Mouse (Mus musculus) limb, embryonic 11.5 days (tissue): Measurements from ENCODE around the gene Taok1. TPM values are rescaled to one million over a fixed set of nuclear protein-coding genes. Genes with fewer than 3 reads are reported as not detected.
A peak's percentile ranks its signal among the peaks of the same experiment; 100 is the strongest.

Source experiments
- ATAC-seq: fragments of 200-750 bp; cut with Nextera tagmentation; 2 replicates; pipeline ENCODE4 v1.8.0; 2017; ENCODE audit warnings: low read depth; ENCODE audit not compliant: insufficient number of reproducible peaks, low FRiP score, low TSS enrichment
- DNase-seq: peaks from one replicate; pipeline ENCODE4 v3.0.0-alpha.2; 2015; ENCODE audit warnings: low spot score
- H3K27ac ChIP-seq: fragments of 300-500 bp; sonication (generic); replicated peaks from 2 replicates; pipeline ENCODE4 v1.5.1; 2014; ENCODE audit warnings: low read depth, mild to moderate bottlenecking, low read length
- H3K27me3 ChIP-seq: fragments of 300-500 bp; sonication (generic); 2 replicates; pipeline ENCODE4 v1.6.1; 2014; ENCODE audit warnings: mild to moderate bottlenecking, low read length, mixed read lengths; ENCODE audit not compliant: control insufficient read depth, insufficient read depth
- H3K36me3 ChIP-seq: fragments of 300-500 bp; sonication (generic); 2 replicates; pipeline ENCODE4 v1.6.1; 2014; ENCODE audit warnings: mild to moderate bottlenecking, low read length, moderate library complexity, mixed read lengths; ENCODE audit not compliant: control insufficient read depth, insufficient read depth
- H3K4me1 ChIP-seq: fragments of 300-500 bp; sonication (generic); 2 replicates; pipeline ENCODE4 v1.6.1; 2014; ENCODE audit warnings: low read length, mixed read lengths; ENCODE audit not compliant: control insufficient read depth, insufficient read depth
- H3K4me2 ChIP-seq: fragments of 300-500 bp; sonication (generic); 2 replicates; pipeline ENCODE4 v1.6.1; 2014; ENCODE audit warnings: low read depth, mild to moderate bottlenecking, moderate library complexity; ENCODE audit not compliant: severe bottlenecking
- H3K4me3 ChIP-seq: fragments of 300-500 bp; sonication (generic); 2 replicates; pipeline ENCODE4 v1.5.1; 2014; ENCODE audit warnings: low read depth, low read length
- H3K9ac ChIP-seq: fragments of 300-500 bp; sonication (generic); 2 replicates; pipeline ENCODE4 v1.6.1; 2014; ENCODE audit warnings: mild to moderate bottlenecking, low read length
- H3K9me3 ChIP-seq: fragments of 300-500 bp; sonication (generic); 2 replicates; pipeline ENCODE4 v1.6.1; 2016; ENCODE audit warnings: low read length; ENCODE audit not compliant: control insufficient read depth
- WGBS: fragments of 180-500 bp; shearing (Covaris S2); extraction: QIAGEN DNeasy Blood & Tissue Kit; methylation state at CpG from one replicate; pipeline ENCODE4 v1.1.7; 2014; 5-methylcytosine and 5-hydroxymethylcytosine counted together
- polyA plus RNA-seq: library from polyadenylated mRNA; unstranded; fragments of >200 nt; fragmentation: Nextera tagmentation; extraction: Ambion mirVana; gene quantifications from 2 replicates; pipeline ENCODE4 v1.2.1, GENCODE M21; 2014

Taok1 gene
- polyA plus RNA-seq, 1 experiment from 2014 or later = 13.1 TPM

DNA sequence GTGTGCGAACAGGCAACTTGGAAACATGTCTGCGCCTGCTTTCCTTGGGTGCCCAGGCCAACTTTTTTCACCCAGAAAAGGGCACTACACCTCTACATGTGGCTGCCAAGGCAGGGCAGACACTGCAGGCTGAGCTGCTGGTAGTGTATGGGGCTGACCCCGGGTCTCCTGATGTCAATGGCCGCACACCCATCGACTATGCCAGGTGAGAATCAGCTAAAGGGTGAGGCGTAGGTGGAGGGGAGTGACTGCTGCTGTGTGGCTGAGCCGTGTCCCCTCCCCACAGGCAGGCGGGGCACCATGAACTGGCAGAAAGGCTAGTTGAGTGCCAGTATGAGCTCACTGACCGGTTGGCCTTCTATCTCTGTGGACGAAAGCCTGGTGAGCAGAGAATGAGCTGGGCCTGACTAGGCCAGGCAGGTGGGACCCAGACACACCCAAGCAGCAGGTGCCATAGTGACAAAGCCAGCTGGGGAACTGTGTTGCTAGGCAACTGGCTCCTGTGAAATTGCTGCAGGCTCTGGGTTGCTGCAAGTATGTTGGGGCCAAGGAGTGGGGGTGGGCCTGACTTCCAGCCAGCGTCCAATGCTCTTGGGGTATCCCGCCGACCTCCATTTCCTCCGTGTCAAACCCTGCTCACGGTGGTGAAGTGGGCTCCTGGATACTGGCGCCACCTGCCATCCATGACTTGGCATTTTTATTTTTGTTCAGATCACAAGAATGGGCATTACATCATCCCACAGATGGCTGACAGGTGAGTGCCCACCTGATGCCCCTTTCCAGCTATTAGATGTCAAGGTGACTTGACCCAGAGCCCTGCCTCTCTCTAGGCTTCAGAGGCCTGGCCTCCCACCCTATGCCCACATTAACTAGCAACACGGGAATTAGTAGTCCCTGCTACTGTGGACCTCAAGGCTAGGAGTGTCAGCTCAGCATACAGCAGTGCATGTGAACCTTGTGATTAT lies 107.0 kb downstream of the Taok1 start:
- no peaks in the 10 kb centered on the region for H3K9me3 ChIP-seq
- no peaks in the 10 kb centered on the region for H3K27me3 ChIP-seq
- H3K4me3 ChIP-seq = no peak overlapping the region
- H3K36me3 ChIP-seq = peaks cover 17% of the 10 kb centered on the region
- DNase-seq (no peak), ATAC-seq (no peak)
- H3K4me1 ChIP-seq = peaks cover 17% of the 10 kb centered on the region
- no peak overlapping the region for H3K4me2 ChIP-seq
- 88% methylated on average over 17 of the region's 17 CpGs for WGBS
- no peak overlapping the region; the same call in 1 of the 2 replicates for H3K9ac ChIP-seq
- H3K27ac ChIP-seq = no peak overlapping the region

GRCm38 (mm10) chr11:77499354-77499753 lies 108.3 kb downstream of the Taok1 start:
- Histone ChIP-seq H3K27ac (no peak overlapping the region), H3K4me2 (no peak overlapping the region), H3K4me1 (peaks cover 26% of the 10 kb centered on the region), H3K9me3 (no peaks in the 10 kb centered on the region), H3K4me3 (no peak overlapping the region), H3K36me3 (peaks cover 7% of the 10 kb centered on the region; the same call in 1 of the 2 replicates), H3K27me3 (no peaks in the 10 kb centered on the region), H3K9ac (no peak overlapping the region)
- DNase-seq (no peak), ATAC-seq (no peak)
- WGBS = 86% methylated on average over 7 of the region's 7 CpGs

- Histone ChIP-seq H3K4me1 (peaks cover 31% of the 10 kb centered on the region), H3K4me2 (no peak overlapping the region)
- WGBS = 76% methylated on average over 12 of the region's 12 CpGs
Measured at GRCm38 (mm10) chr11:77498261-77499139, 109.1 kb downstream of the Taok1 start.

GRCm38 (mm10) chr11:77497851-77498250 lies 109.8 kb downstream of the Taok1 start:
- Histone ChIP-seq H3K9me3 (no peaks in the 10 kb centered on the region), H3K9ac (no peak overlapping the region), H3K4me2 (no peak overlapping the region), H3K27ac (0 out of 2 replicates have a peak overlapping the region, but pooled peaks have one; percentile 15), H3K4me3 (no peak overlapping the region), H3K4me1 (peaks cover 31% of the 10 kb centered on the region), H3K27me3 (no peaks in the 10 kb centered on the region), H3K36me3 (peaks cover 5% of the 10 kb centered on the region; the same call in 1 of the 2 replicates)
- ATAC-seq (no peak), DNase-seq (no peak)
- WGBS = 44% methylated on average over 4 of the region's 4 CpGs

More at GRCm38 (mm10) chr11:77498261-77499139, 109.1 kb downstream of the Taok1 start:
- ATAC-seq = no peak
- H3K9ac ChIP-seq = no peak overlapping the region
- H3K4me3 ChIP-seq = no peak overlapping the region
- DNase-seq = no peak
- H3K27ac ChIP-seq = 0 out of 2 replicates have a peak overlapping the region, but pooled peaks have one; percentile 15
- peaks cover 5% of the 10 kb centered on the region; the same call in 1 of the 2 replicates for H3K36me3 ChIP-seq
- no peaks in the 10 kb centered on the region for H3K27me3 ChIP-seq
- H3K9me3 ChIP-seq = no peaks in the 10 kb centered on the region

GRCm38 (mm10) chr11:77497341-77497756 lies 110.3 kb downstream of the Taok1 start:
- peak overlapping the region; percentile 82 for H3K27ac ChIP-seq
- no peak for ATAC-seq
- peak; percentile 89 for DNase-seq
- no peaks in the 10 kb centered on the region for H3K27me3 ChIP-seq
- H3K4me3 ChIP-seq = no peak overlapping the region
- H3K36me3 ChIP-seq = peaks cover 5% of the 10 kb centered on the region; the same call in 1 of the 2 replicates
- peak overlapping the region; percentile 17; the same call in 1 of the 2 replicates for H3K9ac ChIP-seq
- peaks cover 33% of the 10 kb centered on the region for H3K4me1 ChIP-seq
- no peak overlapping the region for H3K4me2 ChIP-seq
- H3K9me3 ChIP-seq = no peaks in the 10 kb centered on the region
- WGBS = 7% methylated on average over 6 of the region's 6 CpGs

GRCm38 (mm10) chr11:77495507-77495906 lies 112.1 kb downstream of the Taok1 start:
- no peak for ATAC-seq
- peaks cover 38% of the 10 kb centered on the region for H3K4me1 ChIP-seq
- no peak overlapping the region for H3K9ac ChIP-seq
- H3K4me2 ChIP-seq = no peak overlapping the region
- no peaks in the 10 kb centered on the region for H3K9me3 ChIP-seq
- no peak overlapping the region for H3K27ac ChIP-seq
- no peaks in the 10 kb centered on the region for H3K27me3 ChIP-seq
- no peak overlapping the region for H3K4me3 ChIP-seq
- H3K36me3 ChIP-seq = peaks cover 5% of the 10 kb centered on the region; the same call in 1 of the 2 replicates
- no peak for DNase-seq

GRCm38 (mm10) chr11:77494782-77495181 lies 112.8 kb downstream of the Taok1 start:
- Histone ChIP-seq H3K27me3 (no peaks in the 10 kb centered on the region), H3K9me3 (no peaks in the 10 kb centered on the region), H3K4me1 (peaks cover 38% of the 10 kb centered on the region), H3K4me2 (peak overlapping the region; percentile 96), H3K9ac (peak overlapping the region; percentile 18; the same call in 1 of the 2 replicates), H3K36me3 (peaks cover 3% of the 10 kb centered on the region; the same call in 1 of the 2 replicates), H3K27ac (no peak overlapping the region), H3K4me3 (peak overlapping the region; percentile 88; the same call in 1 of the 2 replicates)
- DNase-seq = no peak
- no peak for ATAC-seq
- 73% methylated on average over 6 of the region's 6 CpGs for WGBS

DNA sequence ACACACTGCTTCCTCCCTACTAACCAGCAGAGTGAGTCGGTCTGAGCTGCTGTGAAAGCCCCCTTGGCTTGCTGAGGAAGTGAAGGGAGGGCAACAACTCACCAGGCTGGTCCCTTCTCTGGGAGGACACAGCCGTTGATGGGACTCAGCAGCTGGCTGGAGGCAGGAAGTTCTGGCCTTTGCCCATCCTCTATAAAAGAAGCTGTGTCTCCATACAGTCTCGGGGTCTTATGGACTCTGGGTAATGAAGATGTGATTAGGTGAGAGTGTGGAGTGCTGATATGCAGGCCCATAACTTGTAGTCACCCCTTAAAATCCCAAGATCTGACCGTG lies 113.3 kb downstream of the Taok1 start:
- no peak for DNase-seq
- Histone ChIP-seq H3K9me3 (no peaks in the 10 kb centered on the region), H3K36me3 (peaks cover under 1% of the 10 kb centered on the region; the same call in 1 of the 2 replicates), H3K27me3 (no peaks in the 10 kb centered on the region), H3K27ac (no peak overlapping the region), H3K9ac (peak overlapping the region; percentile 93), H3K4me3 (peak overlapping the region; percentile 88), H3K4me2 (peak overlapping the region; percentile 96), H3K4me1 (peaks cover 38% of the 10 kb centered on the region)
- WGBS = 33% methylated on average over 4 of the region's 4 CpGs
- ATAC-seq = no peak
